Mouse (Mus musculus) kidney, adult 2 months (tissue): ENCODE measurements around the gene Crhr2. TPM values are rescaled to one million over a fixed set of nuclear protein-coding genes. Genes with fewer than 3 reads are reported as not detected.

Source experiments
- DNase-seq: peaks from one replicate; pipeline ENCODE4 v3.0.0; 2021
- H3K27ac ChIP-seq: fragments of 200-500 bp; 2 replicates; pipeline ENCODE4 v1.5.1; 2012; ENCODE audit warnings: low read depth, low read length, control low read depth, inconsistent platforms; ENCODE audit not compliant: insufficient read depth
- H3K27me3 ChIP-seq: fragments of 200-500 bp; replicated peaks from 2 replicates; pipeline ENCODE4 v1.6.1; 2012; ENCODE audit warnings: mild to moderate bottlenecking, moderate library complexity, low read length, inconsistent platforms; ENCODE audit not compliant: control insufficient read depth, insufficient read depth
- H3K36me3 ChIP-seq: fragments of 200-500 bp; 2 replicates; pipeline ENCODE4 v1.6.1; 2012; ENCODE audit warnings: mild to moderate bottlenecking, moderate library complexity, low read length, inconsistent platforms; ENCODE audit not compliant: control insufficient read depth, insufficient read depth
- H3K4me1 ChIP-seq: fragments of 200-500 bp; 2 replicates; pipeline ENCODE4 v1.6.1; 2011; ENCODE audit warnings: low read length; ENCODE audit not compliant: control insufficient read depth, insufficient read depth
- H3K4me3 ChIP-seq: fragments of 200-500 bp; 2 replicates; pipeline ENCODE4 v1.5.1; 2011; ENCODE audit warnings: mild to moderate bottlenecking, low read depth, low read length, control low read depth; ENCODE audit not compliant: insufficient read depth
- CTCF ChIP-seq: fragments of 200-500 bp; conservative IDR thresholded peaks from 2 replicates; pipeline ENCODE4 v1.5.1; 2011; ENCODE audit warnings: low read depth, mild to moderate bottlenecking, control low read depth, low read length, moderate library complexity, mixed read lengths; ENCODE audit not compliant: insufficient read depth, insufficient read length
- POLR2A ChIP-seq: fragments of 200-500 bp; IDR thresholded peaks from one replicate; pipeline ENCODE4 v1.6.1; 2011; ENCODE audit warnings: low read depth, low read length, control low read depth
- WGBS: fragments of 180-500 bp; shearing (Covaris S2); methylation state at CpG from one replicate; pipeline ENCODE4 v1.1.7; 2018; 5-methylcytosine and 5-hydroxymethylcytosine counted together
- polyA plus RNA-seq: library from polyadenylated mRNA; depleted of rRNA; stranded (reverse); fragments of >200 nt; gene quantifications from 2 replicates; pipeline ENCODE4 v1.2.3, GENCODE M21; 2012

Gene Crhr2
- polyA plus RNA-seq, 1 experiment = 1.5 TPM

DNA sequence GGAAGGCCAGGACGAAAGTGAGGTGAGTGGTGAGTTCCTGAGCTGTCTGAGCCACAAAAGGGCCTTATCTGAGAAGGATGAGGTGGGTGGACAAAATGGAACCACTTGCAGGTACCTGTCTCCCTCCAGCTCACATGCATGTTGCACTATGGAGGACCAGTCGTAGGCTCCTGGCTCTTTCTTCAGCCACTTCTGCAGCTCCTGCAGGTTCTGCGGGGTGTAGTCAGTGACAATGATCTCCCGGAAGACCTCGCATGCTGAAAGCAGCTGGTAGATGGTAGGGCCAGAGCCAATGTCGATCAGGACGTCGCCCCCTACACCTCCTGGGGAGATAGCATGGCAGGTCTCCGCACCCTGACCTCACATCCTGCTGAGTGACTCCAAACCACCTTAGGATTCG lies 40.4 kb upstream of the Crhr2 start:
- peak overlapping the region; percentile 43 for H3K4me3 ChIP-seq

DNA sequence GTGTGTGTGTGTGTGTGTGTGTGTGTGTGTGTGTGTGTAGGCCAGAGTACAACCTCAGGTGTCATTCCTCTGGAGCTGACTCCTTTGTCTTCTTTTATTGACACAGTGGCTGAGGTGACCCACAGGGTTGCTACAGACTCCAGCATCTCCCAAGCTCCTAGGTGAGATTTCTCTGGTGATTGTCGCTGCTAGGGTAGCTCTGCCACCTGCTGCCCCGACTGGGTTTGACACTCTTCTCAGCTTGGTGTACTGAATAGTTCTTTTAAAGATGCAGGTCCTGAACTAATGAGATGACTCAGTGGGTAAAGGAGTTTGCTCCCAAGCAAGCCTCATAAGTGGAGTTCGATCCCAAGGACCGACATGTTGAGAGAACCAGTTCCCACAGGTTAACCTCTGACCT lies 38.8 kb upstream of the Crhr2 start:
- no peak overlapping the region for H3K4me3 ChIP-seq
- no peaks in the 10 kb centered on the region for H3K27me3 ChIP-seq
- TF ChIP-seq CTCF (peak; percentile 34; the same call in 1 of the 2 replicates), POLR2A (no peak)
- H3K36me3 ChIP-seq = no peaks in the 10 kb centered on the region
- 51% methylated on average over 4 of the region's 4 CpGs for whole genome bisulfite sequencing
- H3K4me1 ChIP-seq = peaks cover 12% of the 10 kb centered on the region
- H3K27ac ChIP-seq = no peak overlapping the region
- DNase-seq = no peak

More for the DNA sequence above, 40.4 kb upstream of the Crhr2 start:
- no peaks in the 10 kb centered on the region for H3K36me3 ChIP-seq
- H3K27ac ChIP-seq = peak overlapping the region; percentile 85
- DNase-seq = no peak
- no peaks in the 10 kb centered on the region for H3K27me3 ChIP-seq
- TF ChIP-seq POLR2A = no peak
- TF ChIP-seq CTCF = no peak
- H3K4me1 ChIP-seq = peaks cover 20% of the 10 kb centered on the region
- 70% methylated on average over 10 of the region's 10 CpGs for WGBS

DNA sequence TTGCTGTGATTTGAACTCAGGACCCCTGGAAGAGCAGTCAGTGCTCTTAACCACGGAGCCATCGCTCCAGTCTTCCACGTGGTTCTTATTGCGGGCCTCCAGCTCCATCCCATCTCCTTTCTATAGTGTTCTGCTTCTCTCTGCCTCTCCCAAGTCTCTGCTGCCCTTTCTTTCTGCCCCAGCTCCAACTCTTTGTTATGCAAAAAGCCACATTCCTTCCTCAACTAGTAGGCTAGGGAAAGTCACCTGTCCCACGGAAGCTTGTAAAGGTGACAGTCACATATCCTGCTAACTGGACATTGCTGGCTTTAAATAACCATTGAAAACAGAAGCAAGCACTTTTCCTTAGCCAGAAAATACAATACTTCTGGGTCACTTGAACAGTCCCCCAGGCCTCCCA lies 37.0 kb upstream of the Crhr2 start:
- TF ChIP-seq POLR2A = no peak
- TF ChIP-seq CTCF = no peak
- WGBS = 64% methylated on average over 5 of the region's 5 CpGs
- Histone ChIP-seq H3K27ac (no peak overlapping the region), H3K4me3 (no peak overlapping the region), H3K4me1 (peaks cover 3% of the 10 kb centered on the region), H3K36me3 (no peaks in the 10 kb centered on the region), H3K27me3 (no peaks in the 10 kb centered on the region)
- DNase-seq = no peak

DNA sequence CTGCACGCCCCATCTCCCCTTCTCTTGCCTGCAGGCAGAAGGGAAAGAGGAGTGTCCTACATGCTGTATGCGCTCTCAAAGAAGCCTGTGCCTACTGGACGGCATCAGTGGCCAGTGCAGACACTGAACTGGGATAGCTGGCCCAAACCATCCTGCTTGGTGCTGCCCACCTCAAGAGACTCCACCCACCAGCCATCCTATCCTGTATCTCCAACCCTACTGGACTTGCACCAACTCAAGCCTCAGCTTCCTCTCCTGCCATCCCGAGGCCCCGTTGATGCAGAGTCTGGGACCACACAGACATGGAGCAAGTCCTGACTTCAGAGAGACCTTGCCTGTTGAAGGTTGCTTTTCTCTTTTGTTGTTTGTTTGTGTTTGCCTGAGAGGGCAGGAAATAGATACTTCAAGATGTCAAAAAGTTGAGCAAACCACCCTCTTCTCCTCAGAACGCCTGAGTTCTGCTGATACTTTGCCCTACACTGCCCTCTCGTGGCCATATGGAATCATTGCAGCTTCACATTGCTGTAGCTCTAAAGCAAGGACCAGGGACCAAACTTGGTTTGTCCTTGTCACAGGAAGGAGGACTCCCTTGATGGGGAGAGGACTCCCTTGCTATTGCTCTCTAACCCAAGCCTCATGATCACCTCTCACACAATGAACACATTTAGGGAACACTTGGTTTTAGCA lies 34.1 kb upstream of the Crhr2 start:
- Histone ChIP-seq H3K36me3 (no peaks in the 10 kb centered on the region), H3K27ac (no peak overlapping the region), H3K4me1 (no peaks in the 10 kb centered on the region), H3K4me3 (no peak overlapping the region), H3K27me3 (no peaks in the 10 kb centered on the region)
- DNase-seq = peak; percentile 81
- WGBS = 45% methylated on average over 7 of the region's 7 CpGs
- peak; percentile 96 for TF ChIP-seq CTCF
- TF ChIP-seq POLR2A = no peak

DNA sequence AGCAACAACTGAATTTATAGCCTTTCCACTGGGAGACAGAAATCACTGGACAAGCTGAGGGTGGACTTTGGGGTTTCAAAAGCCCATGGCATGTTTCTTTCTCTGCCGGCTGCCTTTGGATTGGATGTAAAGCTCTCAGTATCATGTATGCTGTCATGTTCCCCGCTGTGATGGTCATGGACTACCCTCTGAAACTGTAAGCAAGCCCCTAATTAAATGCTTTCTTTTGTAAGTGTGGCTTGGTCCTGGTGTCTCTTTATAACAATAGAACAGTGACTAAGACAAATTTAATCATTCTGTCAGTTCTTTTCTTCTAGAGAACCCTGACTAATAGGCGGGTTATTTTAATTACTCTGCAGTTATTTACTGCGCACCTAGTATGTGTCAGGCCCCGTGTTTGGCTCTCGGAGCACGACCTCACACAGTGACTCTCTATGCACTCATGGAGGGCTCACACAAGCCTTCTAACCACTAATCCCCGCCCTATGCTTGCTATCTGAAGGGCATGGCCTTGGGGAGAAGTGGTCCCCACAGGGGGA lies 30.3 kb upstream of the Crhr2 start:
- Histone ChIP-seq H3K27me3 (no peaks in the 10 kb centered on the region), H3K27ac (no peak overlapping the region), H3K4me1 (no peaks in the 10 kb centered on the region), H3K4me3 (no peak overlapping the region), H3K36me3 (no peaks in the 10 kb centered on the region)
- WGBS = 83% methylated on average over 8 of the region's 8 CpGs
- no peak for DNase-seq
- TF ChIP-seq POLR2A (no peak), CTCF (no peak)

DNA sequence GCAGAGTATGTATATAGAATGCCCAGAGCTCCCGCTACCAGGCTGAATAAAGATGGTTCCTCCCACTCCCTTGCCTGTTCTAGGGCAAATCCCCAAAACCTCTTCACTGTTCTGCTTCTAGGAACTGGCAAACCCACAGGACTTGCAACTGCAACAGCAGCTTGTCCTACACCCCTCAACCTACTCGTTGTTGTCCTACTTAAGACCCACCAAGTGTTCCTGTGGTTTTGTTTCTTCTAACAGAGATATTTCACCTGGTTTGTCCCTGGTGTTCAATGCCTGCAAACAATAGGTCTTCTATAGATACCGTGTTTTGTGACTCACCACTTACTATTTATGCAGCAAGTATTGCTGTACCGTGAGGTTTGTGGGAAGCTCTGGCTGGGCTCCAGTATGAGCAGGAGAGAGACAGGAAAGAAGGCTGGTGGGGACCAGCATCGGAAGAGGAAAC lies 28.5 kb upstream of the Crhr2 start:
- Histone ChIP-seq H3K36me3 (no peaks in the 10 kb centered on the region), H3K27ac (no peak overlapping the region), H3K4me1 (no peaks in the 10 kb centered on the region), H3K27me3 (no peaks in the 10 kb centered on the region), H3K4me3 (no peak overlapping the region)
- no peak for DNase-seq
- no peak for TF ChIP-seq CTCF
- no peak for TF ChIP-seq POLR2A
- 66% methylated on average over 5 of the region's 5 CpGs for WGBS

DNA sequence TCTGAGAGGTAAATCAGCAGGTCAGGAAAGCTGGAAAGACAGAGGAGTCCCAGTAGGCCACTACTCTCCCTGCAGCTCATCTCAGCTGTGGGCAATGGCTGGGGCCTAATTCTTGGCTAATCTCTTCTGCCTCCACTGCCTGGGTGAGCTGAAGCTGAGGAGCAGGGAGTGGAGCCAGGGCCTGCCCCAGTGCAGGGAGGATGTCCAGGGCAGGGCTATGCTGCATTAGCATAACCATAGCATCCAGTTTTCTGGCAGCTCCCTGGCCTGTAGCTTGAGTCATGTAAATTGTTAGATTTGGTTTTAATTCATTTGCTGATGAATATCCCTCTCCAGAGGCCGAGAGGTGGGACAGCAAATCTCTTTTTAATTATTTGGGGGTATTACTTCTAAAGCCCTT lies 26.4 kb upstream of the Crhr2 start:
- Histone ChIP-seq H3K4me3 (no peak overlapping the region), H3K27ac (no peak overlapping the region), H3K4me1 (no peaks in the 10 kb centered on the region), H3K36me3 (no peaks in the 10 kb centered on the region), H3K27me3 (no peaks in the 10 kb centered on the region)
- TF ChIP-seq POLR2A (no peak), CTCF (no peak)
- 88% methylated on average over 1 of the region's 1 CpGs for WGBS
- no peak for DNase-seq

DNA sequence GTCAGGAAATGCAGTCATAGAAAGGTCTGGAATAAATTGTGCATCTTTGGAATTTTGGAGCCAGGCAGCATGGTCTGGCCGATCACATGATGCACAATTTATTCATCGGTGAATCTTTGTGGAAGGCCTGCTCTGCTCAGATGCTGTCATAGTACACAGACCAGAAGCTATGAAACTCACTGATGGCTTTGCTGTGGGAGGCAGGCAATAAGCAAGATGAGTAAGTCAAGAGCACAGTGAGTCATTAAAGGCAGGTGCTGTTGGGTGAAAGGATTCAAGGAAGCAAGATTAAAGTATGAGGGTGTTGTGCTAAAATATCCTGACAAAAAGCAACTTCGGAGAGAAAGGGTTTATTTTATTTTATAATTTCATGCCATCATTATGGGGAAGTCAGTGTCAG lies 19.4 kb upstream of the Crhr2 start:
- Histone ChIP-seq H3K36me3 (no peaks in the 10 kb centered on the region), H3K4me3 (no peak overlapping the region), H3K27me3 (no peaks in the 10 kb centered on the region), H3K27ac (no peak overlapping the region), H3K4me1 (no peaks in the 10 kb centered on the region)
- TF ChIP-seq POLR2A (no peak), CTCF (no peak)
- no peak for DNase-seq
- whole genome bisulfite sequencing = 93% methylated on average over 3 of the region's 3 CpGs
